Mouse (Mus musculus): ENCODE data around the gene Ncs1. TPM values are rescaled to one million over a fixed set of nuclear protein-coding genes. Genes with fewer than 3 reads are reported as not detected.

Ncs1 gene
- total and polyA plus RNA-seq, 3 experiments: 0.05 TPM; not detected in 2

DNA sequence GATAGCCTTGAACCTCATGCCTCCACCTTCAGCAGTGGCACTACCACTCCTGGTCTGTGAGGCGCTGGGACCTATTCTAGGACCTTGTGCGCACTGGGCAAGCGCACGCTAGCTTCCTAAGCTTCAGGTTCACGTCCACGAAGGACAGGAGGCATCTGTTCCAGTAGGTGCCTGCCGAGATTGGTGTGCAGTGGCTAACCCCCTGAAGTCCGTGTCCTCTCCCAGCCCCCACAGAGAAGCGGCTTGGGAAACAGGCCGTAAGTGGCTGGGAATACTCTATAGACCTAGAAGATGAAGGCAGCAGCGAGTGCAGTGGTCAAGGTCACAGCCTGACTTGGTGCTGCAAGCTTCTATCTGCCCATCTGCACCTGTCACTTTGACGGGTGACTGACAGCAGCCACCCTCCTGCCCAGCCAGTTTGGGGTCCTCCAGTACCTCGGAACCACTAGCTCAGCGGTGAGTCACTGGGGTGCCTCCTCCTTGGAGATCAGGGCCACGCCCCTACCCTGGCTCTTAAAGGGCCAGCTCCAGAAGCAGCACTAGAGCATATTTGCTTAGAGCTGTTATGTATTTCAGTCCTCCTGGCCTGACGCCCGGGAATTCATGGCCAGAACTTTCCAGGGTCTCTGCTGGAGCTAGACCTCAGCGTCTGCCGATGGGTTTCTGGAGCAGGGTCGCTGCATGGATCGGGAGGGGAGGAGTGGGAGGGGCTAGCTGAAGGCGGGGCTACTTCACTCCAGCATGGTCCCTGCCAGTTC, 13.2 kb downstream of the Ncs1 start:
- H3K27me3 ChIP-seq (ENCODE audit: insufficient read depth, low read length): peaks cover 57% of the 10 kb centered on the region
- no peak for DNase-seq (ENCODE audit: low spot score)
- ATAC-seq (ENCODE audit: extremely low read depth, insufficient number of reproducible peaks, low FRiP score, poor library complexity, severe bottlenecking): no peak; the same call in 1 of the 2 replicates
- no peaks in the 10 kb centered on the region for H3K9me3 ChIP-seq (replicated peaks)
- TF ChIP-seq TAL1 (conservative IDR thresholded peaks at IDR 0.05; ENCODE audit: low read depth, low read length): no peak
- TF ChIP-seq CTCF (IDR thresholded peaks at IDR 0.05; ENCODE audit: low read depth, low read length): no peak
- TF ChIP-seq GATA2 (IDR thresholded peaks at IDR 0.05; ENCODE audit: borderline replicate concordance, low read depth, low read length): no peak
- TF ChIP-seq GATA1 (IDR thresholded peaks at IDR 0.05; ENCODE audit: borderline replicate concordance, low read length): no peak
- TF ChIP-seq POLR2AphosphoS5 (IDR thresholded peaks at IDR 0.05; ENCODE audit: insufficient replicate concordance, low read depth, low read length): no peak
- H3K36me3 ChIP-seq (replicated peaks): no peaks in the 10 kb centered on the region
- peaks cover 19% of the 10 kb centered on the region for H3K4me1 ChIP-seq (ENCODE audit: insufficient read depth, low read depth, low read length)
- peak overlapping the region; percentile 54; the same call in 1 of the 2 replicates for H3K4me3 ChIP-seq (ENCODE audit: low read depth, low read length)

DNA sequence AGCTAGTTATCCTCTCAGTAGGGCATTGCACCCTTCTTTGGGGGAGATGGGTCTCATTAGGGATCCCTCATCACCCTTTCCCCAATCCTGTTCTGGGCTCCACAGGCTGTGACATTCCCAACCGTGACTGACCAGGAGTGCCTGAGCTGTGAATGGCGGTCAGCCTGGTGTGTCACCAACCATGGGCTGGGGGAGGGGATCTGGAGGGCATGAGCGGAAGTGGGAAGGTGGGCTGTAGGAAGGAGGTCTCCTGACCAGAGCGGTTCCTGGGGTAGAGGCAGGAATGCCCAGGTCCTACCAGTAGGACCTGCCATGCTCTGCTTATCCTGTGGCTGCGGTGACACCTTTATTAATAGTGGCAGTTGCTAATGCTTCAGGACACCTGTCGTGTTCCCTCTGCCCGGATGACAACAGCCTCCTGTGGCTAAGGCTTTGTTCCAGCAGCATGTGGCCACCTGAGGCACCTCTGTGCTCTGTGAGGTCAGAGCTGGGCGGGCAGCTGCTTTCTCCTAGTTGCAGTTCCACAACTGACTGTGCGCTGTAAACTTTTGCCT, 13.8 kb downstream of the Ncs1 start:
- DNase-seq (ENCODE audit: low spot score) (no peak), ATAC-seq (ENCODE audit: extremely low read depth, insufficient number of reproducible peaks, low FRiP score, poor library complexity, severe bottlenecking) (no peak)
- H3K9me3 ChIP-seq (replicated peaks): no peaks in the 10 kb centered on the region
- H3K36me3 ChIP-seq (replicated peaks): no peaks in the 10 kb centered on the region
- peaks cover 51% of the 10 kb centered on the region for H3K27me3 ChIP-seq (ENCODE audit: insufficient read depth, low read length)
- H3K4me1 ChIP-seq (ENCODE audit: insufficient read depth, low read depth, low read length): peaks cover 19% of the 10 kb centered on the region
- peak overlapping the region; percentile 54; the same call in 1 of the 2 replicates for H3K4me3 ChIP-seq (ENCODE audit: low read depth, low read length)
- TF ChIP-seq GATA1 (IDR thresholded peaks at IDR 0.05; ENCODE audit: borderline replicate concordance, low read length): no peak
- no peak for TF ChIP-seq GATA2 (IDR thresholded peaks at IDR 0.05; ENCODE audit: borderline replicate concordance, low read depth, low read length)
- TF ChIP-seq TAL1 (conservative IDR thresholded peaks at IDR 0.05; ENCODE audit: low read depth, low read length): no peak
- TF ChIP-seq POLR2AphosphoS5 (IDR thresholded peaks at IDR 0.05; ENCODE audit: insufficient replicate concordance, low read depth, low read length): no peak
- no peak for TF ChIP-seq CTCF (IDR thresholded peaks at IDR 0.05; ENCODE audit: low read depth, low read length)

GRCm38 (mm10) chr2:31260549-31260948, 14.9 kb downstream of the Ncs1 start:
- Histone ChIP-seq H3K27me3 (ENCODE audit: insufficient read depth, low read length) (peaks cover 42% of the 10 kb centered on the region), H3K36me3 (replicated peaks) (no peaks in the 10 kb centered on the region), H3K4me1 (ENCODE audit: insufficient read depth, low read depth, low read length) (peaks cover 19% of the 10 kb centered on the region), H3K9me3 (replicated peaks) (no peaks in the 10 kb centered on the region), H3K4me3 (ENCODE audit: low read depth, low read length) (no peak overlapping the region)
- ATAC-seq (ENCODE audit: extremely low read depth, insufficient number of reproducible peaks, low FRiP score, poor library complexity, severe bottlenecking) (no peak), DNase-seq (ENCODE audit: low spot score) (no peak)
- TF ChIP-seq TAL1 (conservative IDR thresholded peaks at IDR 0.05; ENCODE audit: low read depth, low read length): no peak

DNA sequence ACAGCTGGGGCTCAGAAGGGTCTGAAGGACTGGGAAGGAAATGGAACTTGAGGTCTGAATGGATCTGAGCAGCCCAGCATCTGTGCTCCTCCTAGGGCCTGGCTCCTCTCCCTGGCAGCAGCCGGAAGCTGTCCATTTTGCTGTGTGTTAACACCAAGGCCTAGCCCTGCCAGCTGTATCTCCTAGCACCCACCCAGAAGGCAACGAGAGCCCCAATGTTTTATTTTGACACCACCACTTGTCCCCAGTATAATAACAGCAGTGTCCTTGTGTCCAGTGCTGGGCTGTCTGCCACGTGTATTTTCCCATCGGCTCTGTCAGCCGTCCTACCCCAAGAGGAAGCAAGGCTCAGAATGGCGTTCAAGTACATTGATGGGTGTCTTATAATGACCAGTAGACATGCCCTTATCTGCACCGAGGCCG, 17.4 kb downstream of the Ncs1 start:
- Histone ChIP-seq H3K9me3 (replicated peaks) (no peaks in the 10 kb centered on the region), H3K36me3 (replicated peaks) (no peaks in the 10 kb centered on the region), H3K4me3 (ENCODE audit: low read depth, low read length) (no peak overlapping the region), H3K4me1 (ENCODE audit: insufficient read depth, low read depth, low read length) (peaks cover 13% of the 10 kb centered on the region), H3K27me3 (ENCODE audit: insufficient read depth, low read length) (peaks cover 26% of the 10 kb centered on the region)
- DNase-seq (ENCODE audit: low spot score) (no peak), ATAC-seq (ENCODE audit: extremely low read depth, insufficient number of reproducible peaks, low FRiP score, poor library complexity, severe bottlenecking) (no peak)
- no peak for TF ChIP-seq CTCF (IDR thresholded peaks at IDR 0.05; ENCODE audit: low read depth, low read length)
- no peak for TF ChIP-seq GATA1 (IDR thresholded peaks at IDR 0.05; ENCODE audit: borderline replicate concordance, low read length)
- no peak for TF ChIP-seq GATA2 (IDR thresholded peaks at IDR 0.05; ENCODE audit: borderline replicate concordance, low read depth, low read length)
- TF ChIP-seq TAL1 (conservative IDR thresholded peaks at IDR 0.05; ENCODE audit: low read depth, low read length): no peak
- no peak for TF ChIP-seq POLR2AphosphoS5 (IDR thresholded peaks at IDR 0.05; ENCODE audit: insufficient replicate concordance, low read depth, low read length)

DNA sequence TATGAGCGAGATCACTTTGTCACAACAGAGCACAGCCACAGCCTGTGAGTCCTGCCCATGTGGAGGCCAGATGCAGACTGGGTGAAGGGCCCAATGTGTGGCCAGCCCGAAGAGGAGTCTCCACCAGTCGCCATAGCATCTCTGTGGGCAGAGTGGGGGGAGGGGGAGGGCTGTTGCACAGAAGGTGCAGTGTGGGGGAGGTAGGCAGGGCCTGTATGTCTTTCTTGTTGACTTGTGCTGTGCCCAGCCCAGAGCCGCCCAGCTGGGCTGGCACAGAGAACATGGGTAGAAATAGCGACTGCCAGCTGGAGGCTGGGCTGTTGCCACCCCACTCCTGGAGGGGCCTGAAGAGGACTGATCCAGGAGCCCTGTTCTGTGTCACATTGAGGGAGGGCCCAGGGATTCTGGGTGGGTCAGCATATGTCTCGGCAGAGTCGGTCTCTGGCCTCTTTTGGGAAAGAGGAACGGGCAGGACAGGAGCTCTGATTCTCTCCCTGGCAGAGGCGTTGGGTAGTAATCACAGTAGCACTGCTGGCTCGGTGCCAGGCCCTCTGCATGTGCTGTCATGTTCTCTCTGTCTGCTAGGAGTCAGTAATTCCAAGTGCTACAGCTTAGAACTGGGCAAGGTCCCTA, 18.2 kb downstream of the Ncs1 start:
- Histone ChIP-seq H3K27me3 (ENCODE audit: insufficient read depth, low read length) (peaks cover 23% of the 10 kb centered on the region), H3K36me3 (replicated peaks) (no peaks in the 10 kb centered on the region), H3K9me3 (replicated peaks) (no peaks in the 10 kb centered on the region), H3K4me1 (ENCODE audit: insufficient read depth, low read depth, low read length) (peaks cover 9% of the 10 kb centered on the region), H3K4me3 (ENCODE audit: low read depth, low read length) (no peak overlapping the region)
- ATAC-seq (ENCODE audit: extremely low read depth, insufficient number of reproducible peaks, low FRiP score, poor library complexity, severe bottlenecking) (no peak), DNase-seq (ENCODE audit: low spot score) (no peak)
- TF ChIP-seq POLR2AphosphoS5 (IDR thresholded peaks at IDR 0.05; ENCODE audit: insufficient replicate concordance, low read depth, low read length) (no peak), GATA2 (IDR thresholded peaks at IDR 0.05; ENCODE audit: borderline replicate concordance, low read depth, low read length) (no peak), TAL1 (conservative IDR thresholded peaks at IDR 0.05; ENCODE audit: low read depth, low read length) (no peak), GATA1 (IDR thresholded peaks at IDR 0.05; ENCODE audit: borderline replicate concordance, low read length) (no peak), CTCF (IDR thresholded peaks at IDR 0.05; ENCODE audit: low read depth, low read length) (no peak)

- Histone ChIP-seq H3K36me3 (replicated peaks) (no peaks in the 10 kb centered on the region), H3K4me3 (ENCODE audit: low read depth, low read length) (no peak overlapping the region), H3K9me3 (replicated peaks) (no peaks in the 10 kb centered on the region), H3K27me3 (ENCODE audit: insufficient read depth, low read length) (peaks cover 14% of the 10 kb centered on the region), H3K4me1 (ENCODE audit: insufficient read depth, low read depth, low read length) (0 out of 2 replicates have a peak, but pooled peaks cover 4% of the 10 kb centered on the region)
- no peak for TF ChIP-seq POLR2AphosphoS5 (IDR thresholded peaks at IDR 0.05; ENCODE audit: insufficient replicate concordance, low read depth, low read length)
- ATAC-seq (ENCODE audit: extremely low read depth, insufficient number of reproducible peaks, low FRiP score, poor library complexity, severe bottlenecking) (no peak), DNase-seq (ENCODE audit: low spot score) (no peak)
Measured at GRCm38 (mm10) chr2:31267447-31267846, 21.8 kb downstream of the Ncs1 start.
